Mouse (Mus musculus): ENCODE measurements at regions not wholly inside any gene's neighbourhood (a gene's known extent, or its start where the extent isn't known, plus 50 kb on each side); places are given as distances from the start of the nearest gene placed in this dataset.
A peak's percentile ranks its signal among the peaks of the same experiment; 100 is the strongest.

DNA sequence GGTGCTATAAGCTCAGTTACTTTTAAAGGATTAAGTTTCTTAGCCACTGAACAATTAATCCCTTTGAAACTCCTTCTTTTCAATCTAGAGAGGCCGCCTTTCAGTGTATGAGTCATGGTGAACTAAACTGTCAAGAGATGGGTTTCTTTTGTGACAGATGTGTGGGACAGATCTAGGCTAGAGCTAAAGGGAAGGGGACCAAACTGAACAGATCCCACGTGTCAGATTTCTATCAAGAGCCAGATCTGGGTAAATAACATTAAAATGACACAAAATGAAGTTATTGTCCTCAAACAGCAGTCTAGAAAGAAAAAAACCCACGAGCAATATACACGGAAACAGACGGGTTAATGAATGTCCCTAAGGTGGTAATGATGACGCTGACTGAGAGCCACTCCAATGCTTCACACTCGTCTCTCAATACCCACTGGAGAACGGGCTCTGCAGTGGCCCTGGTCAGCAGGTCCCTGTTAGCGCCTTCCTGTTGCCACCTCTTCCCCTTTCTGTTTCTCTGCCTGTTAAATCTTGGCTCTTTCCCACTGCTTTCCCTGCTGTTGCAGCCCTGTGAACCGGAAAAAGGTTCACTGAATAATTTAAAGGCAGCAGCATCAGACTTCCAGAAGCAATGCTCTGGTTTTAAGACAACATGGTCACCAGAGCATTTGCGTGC lies 52.7 kb upstream of the Rab3gap2 start:
- DNase-seq (ENCODE audit: low read depth): no peak

DNA sequence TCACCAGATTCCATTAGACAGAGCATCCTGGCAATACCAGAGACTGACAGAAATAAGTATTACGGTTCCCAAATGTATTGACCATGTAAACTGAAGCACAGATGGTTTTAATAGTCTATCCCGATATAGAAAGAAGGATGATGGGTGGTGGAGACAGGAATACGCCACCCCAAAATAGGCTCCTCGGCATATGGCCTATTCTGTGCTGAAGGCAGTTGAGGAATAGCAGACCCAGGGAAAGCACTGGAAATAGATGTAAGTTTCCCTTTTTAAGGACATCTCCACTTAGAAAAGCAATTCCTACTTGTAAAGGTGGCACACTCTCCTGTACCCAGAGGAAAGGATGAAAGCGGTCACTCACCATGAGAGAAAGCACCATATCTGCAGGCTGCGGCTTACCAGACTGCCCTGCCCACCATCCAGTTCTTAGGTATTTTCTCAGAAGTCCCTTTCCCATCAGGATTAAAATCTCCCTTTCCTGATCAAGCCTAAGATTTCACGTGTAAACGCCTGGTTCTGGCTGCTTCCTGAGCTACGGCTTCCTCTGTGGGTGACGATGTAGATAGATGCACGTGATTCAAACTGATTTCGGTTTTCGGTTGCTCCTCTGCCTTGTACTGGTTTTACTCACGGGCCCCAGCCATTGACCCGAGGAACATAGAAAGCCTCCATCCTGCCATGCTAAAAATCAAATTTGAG lies 53.3 kb upstream of the Rab3gap2 start:
- no peak for DNase-seq (ENCODE audit: low read depth)

DNA sequence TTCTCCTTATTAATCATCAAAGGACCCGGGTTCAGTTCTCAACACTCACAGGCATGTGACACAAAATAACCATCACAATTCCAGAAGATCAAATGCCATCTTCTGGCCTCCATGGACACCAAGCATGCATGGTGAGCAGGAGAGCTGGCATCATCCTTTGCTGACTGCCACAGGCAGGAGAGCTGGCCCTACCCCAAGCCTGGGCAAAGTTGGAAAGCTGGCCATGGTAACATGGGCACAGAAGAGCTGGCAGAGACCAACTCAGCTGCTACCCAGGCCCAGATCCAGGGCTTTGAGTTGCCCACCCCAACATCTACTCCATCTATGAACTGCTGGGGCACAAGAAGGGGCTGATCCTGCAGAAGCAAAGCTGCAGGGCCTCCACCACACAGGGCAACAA lies 59.1 kb upstream of the Rab3gap2 start:
- no peak for DNase-seq (ENCODE audit: low read depth)

DNA sequence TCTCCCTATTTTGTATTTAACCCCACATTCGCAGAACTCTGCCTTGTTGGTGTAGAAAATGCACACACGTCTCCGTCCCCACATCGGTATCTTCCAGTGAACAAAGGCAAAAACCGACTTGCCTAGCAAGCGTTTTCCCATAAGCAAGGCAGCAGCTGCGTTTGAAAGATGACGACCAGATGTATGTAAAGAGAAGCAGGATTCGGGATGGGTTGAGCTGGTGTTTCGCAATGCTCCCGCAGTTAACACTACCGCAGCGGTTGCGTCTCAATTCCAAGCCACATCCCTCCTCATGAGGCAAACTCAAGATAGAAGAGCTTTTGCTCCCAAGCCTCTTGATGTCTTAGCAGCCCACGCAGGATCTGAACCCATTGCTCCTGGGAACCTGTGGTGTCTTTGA lies 59.9 kb upstream of the Rab3gap2 start:
- no peak for DNase-seq (ENCODE audit: low read depth)

DNA sequence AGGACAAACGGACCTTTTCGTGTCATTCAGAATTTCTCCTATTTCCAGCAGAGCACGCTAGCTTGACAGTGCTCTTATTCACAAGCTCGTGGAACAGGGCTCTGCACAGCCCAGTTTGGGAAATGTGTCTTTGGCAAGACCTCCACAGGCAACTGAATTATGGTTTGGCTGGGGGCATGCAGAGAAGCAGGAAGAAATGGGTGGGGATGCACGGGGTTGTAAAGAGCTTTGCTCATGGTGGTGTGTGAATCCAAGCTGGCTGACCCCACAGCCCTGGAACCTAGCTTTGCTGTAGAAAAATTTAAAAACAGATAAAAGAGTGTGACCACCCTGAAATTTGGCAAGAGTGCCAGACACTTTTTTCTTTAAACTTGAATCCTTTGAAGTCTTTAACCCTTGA lies 63.6 kb upstream of the Rab3gap2 start:
- no peak for DNase-seq (ENCODE audit: low read depth)

DNA sequence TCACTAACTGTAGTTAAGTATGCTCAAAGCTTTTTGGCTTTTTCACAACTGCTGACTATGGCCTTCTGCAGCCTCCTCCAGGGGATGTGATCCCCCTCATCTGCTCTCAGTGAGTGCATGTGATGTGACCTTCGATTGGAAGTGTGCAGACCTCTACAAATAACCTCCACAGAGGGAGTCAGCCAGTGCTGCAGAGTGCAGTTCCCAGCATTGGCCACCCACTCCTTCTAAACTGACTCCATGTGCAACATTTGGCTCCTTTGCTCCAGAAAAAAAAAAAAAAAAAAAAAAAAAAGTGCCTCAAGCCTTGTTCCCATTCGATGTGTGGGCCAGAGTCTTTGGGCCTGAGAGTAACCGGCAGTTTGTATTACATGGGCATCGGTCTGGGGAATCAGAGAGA lies 75.7 kb upstream of the Rab3gap2 start:
- DNase-seq (ENCODE audit: low read depth): no peak

DNA sequence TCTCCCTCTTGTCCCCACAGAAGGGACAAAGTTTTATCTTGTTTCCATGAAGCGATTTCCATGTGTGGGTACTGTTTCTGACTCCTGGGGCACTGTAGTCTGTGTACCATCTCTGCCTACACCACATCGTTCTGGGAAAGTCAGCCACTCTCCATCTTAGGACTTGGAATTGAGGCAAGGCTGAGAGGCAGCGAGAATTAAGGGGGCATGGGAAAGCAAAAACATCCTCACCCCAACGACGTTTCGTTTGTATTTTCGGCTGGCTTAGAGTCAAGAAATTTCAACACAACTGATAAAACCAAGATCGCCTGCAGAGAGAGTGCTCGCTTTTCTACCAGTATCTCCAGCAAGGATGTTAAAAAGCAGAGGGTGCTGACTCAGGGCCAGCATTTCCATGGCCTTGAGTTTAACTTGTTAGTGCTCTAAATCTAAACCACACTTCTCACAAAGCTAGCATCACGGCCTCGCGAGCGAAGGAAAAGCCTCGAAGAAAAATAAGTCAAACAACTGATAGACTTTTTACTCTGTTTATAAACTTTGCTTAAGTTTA lies 78.1 kb upstream of the Rab3gap2 start:
- DNase-seq (ENCODE audit: low read depth): no peak

DNA sequence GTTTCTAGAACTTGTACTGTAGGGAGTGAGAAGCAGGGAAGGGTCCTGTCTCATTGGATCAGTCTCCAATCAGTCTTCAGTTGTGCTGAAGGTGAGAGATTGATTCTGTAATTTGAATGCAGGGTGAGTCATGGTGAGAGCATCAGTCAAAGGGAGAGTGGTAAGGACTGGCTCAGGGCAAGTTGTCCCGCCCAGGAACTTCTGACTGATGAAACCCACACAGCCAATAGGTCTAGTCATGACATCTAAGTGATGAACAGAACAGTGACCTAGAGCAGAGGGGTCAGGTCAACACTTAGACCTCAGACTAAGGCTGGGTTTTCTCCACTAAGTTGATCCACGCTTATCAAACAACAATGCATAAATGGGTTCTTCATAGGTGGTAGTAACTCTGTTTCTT lies 82.4 kb upstream of the Rab3gap2 start:
- DNase-seq (ENCODE audit: low read depth): peak; percentile 27

DNA sequence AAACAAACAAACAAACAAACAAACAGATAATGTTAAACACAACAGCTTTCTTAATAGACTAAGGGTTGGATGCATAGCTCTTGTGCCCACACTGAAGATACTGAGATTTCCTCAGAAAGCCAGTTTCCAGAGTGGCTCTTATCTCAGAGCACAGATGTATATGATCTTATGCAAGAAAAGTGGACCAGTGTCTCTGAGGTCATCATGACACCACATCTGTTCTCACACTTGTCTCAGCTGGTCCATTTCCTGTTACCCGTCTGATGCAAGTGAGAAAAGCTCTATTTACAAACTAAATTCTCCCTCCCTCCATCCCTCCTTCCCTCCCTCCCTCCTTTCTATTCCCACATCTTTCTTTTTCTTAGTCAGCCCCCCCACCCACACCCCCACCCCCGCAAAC lies 83.5 kb upstream of the Rab3gap2 start:
- DNase-seq (ENCODE audit: low read depth): peak; percentile 53

DNA sequence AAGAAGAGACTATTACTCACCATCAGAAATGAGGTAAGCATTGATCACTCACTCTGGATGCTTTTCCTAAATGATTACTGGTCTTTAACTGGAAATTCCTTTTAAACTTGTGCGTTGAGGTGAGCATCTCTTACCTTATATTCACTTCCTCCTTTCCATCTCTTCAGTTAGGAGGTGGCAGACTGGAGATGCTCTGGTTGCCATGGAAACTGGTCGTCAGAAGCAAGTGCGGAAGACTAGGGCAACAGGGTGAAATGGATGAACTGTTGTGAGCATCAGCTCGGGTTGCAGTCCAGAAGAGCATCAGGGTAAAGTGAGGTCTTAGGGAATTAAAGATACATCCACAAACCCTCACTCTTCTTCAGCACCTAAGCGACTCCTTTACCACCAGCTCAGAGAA lies 86.2 kb upstream of the Rab3gap2 start:
- DNase-seq (ENCODE audit: low read depth): no peak

DNA sequence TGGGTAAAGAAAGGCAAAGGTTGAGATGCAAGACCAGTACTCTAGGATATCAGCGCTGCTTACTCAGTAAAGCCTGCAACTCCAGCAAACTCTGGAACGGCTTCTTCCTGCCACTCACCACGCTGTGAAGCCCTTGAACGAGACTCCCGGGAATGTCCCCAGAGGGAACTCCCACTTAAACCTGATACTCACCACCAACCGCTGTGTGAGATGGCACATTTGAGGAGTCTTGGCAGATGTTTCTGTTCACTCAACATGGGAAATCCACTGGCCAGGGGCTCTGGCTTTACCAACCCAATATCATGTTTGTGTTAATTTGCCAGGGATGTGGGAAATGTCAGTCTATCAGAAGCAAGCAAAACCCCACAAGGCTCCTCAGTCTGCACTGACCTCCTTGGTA lies 90.2 kb upstream of the Rab3gap2 start:
- no peak for DNase-seq (ENCODE audit: low read depth)

DNA sequence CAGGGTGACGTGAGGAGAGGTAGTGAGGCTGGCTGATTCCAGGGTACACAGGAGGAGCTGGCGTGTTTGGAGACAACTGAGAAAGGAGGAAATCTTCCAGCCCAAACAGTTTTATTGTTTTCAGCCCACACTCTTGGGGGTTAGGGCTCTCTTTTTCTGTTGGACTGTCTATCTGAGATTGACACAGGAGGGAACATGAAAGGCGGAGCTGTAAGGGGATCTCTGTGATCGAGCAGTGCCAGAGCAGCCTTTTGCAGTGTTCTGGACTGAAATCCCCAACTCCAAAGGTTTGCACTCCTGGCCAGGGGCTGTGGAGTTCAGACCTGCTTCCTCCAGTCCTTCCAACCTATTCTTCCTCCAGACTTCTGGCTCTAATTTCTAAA lies 91.9 kb upstream of the Rab3gap2 start:
- no peak for DNase-seq (ENCODE audit: low read depth)

DNA sequence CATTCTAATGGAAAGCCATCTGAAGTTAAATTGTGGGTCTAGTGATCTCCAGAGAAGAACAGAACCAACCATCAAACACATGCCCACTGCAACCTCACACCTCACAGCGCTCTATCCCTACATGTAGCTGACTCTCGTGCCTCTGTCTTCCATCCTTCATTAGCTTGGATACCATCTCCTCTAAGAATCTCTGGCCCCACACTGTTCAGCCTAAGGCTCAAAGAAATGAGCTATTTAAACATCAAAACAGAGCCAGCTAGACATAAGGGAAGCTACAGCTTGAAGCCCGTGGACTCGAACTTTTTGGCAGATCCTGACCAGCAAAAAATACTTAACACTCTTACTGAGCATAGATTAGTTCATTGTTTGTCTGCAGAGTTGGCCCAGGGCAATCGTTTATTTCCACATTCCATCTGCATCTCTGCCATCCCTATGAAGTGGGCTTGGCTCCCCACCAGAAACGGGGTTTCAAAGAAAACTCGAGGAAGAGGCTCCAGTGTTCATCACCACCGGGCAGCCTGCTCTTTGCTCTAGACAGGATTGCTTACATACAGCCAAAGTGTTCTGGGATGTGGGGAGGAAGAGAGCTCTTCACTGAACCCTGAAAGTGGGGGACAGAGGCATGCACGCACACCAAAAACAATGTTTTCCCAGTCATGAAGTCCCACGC lies 92.4 kb upstream of the Rab3gap2 start:
- DNase-seq (ENCODE audit: low read depth): no peak

DNA sequence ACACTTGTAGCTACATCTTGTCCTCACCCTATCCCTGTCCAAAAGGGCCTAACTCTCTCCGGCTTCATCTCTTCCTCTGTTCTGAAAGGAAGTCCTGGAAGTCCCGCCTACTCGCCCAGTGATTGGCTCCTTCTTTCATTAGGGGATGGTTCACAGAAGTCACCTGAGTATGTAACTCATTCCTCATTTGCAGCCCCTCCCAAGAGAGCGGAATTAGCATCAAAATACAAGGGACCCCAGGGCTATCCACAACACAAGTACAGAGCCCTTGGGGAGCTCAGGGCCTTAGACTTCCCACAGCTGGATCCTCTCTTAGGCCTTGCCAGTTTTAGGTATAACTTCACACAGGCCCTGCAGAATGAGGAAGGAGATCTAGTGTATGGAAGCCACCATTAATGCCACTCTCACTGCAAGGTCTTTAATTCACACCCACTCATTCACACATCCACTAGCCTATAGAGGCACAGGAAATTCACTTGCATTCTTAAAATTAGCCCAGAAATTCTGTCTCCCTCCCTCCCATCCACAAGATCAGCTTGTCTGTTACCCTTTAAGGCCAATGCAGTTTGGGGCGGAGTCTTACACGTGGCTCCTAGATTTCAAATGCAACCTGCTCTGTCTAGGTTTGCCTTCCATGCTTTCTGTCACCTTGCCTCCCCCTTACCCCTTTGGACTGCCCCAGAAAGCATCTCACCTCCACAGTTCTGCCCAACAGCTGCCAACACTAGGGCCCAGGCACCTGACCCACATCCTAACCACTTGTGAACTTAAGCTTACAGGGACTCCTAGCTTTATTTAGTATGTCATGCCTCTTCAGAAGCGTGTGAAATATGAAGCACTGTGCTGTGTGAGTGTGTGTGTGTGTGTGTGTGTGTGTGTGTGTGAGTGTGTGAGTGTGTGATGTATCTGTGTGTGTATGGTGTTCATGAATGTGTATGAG lies 98.7 kb upstream of the Rab3gap2 start:
- DNase-seq (ENCODE audit: low read depth): no peak

DNA sequence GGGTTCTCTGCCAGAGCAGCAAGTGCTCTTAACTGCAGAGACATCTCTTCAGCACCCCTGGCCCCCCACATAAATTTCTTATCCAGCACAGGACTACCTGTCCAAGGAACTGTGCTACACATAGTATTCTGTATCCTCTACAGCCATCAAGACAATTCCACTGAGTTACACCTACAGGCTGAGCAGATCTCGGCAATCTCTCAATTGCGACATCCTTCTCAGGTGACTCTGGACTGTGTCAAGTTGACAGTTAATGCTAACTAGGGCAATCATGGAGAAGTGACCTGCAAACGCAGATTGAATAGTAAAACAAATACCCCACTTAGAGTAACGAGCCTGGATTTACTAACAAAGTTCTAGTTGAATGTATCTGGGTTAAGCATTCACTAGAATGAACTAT lies 100.1 kb upstream of the Rab3gap2 start:
- DNase-seq (ENCODE audit: low read depth): no peak

DNA sequence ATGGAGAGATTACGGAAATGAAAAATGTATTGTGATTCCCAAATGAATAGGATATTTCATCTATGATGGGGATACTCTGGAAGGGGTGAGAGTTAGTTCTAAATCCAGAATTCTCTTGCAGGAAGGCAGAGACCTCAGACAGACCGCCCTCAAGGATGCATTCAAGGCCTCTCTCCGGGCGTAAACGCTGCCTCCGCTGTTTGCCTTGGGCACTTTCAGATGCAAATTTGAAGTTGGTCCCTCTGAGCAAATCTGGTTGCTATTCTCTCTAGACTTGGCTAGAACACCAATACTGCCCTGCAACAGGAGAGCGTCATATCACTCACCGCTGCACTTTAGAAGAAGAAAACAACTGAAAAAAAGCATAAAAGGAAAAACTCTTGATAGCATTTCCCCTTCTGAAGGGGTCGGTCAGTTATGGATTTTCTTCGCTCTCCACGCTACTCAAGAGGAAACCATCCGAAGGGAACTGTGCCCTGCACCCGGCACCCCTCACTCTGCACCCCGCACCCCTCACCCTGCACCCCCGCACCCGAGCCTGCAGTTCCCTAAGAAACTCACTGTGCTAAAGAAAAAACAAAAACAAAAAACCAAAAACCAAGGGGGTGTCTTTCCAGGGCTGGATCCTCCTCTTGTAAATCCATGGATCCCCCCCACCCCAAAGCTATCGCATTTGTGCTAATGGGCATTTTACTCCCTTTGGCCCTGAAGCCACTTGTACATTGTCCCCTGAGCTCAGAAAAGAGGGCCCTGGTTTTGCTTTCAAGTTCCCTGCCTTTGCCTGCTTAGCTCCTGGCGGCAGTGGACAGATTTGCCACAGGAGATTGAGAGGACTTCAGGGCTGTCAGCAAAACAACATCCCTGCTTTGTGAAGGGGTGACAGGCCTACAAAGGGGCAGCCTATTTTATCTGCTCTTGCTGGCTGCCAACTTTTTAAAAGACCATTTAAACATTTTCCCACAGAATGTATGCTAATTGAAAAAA lies 99.9 kb upstream of the Mark1 start:
- no peak for DNase-seq (ENCODE audit: low read depth)

DNA sequence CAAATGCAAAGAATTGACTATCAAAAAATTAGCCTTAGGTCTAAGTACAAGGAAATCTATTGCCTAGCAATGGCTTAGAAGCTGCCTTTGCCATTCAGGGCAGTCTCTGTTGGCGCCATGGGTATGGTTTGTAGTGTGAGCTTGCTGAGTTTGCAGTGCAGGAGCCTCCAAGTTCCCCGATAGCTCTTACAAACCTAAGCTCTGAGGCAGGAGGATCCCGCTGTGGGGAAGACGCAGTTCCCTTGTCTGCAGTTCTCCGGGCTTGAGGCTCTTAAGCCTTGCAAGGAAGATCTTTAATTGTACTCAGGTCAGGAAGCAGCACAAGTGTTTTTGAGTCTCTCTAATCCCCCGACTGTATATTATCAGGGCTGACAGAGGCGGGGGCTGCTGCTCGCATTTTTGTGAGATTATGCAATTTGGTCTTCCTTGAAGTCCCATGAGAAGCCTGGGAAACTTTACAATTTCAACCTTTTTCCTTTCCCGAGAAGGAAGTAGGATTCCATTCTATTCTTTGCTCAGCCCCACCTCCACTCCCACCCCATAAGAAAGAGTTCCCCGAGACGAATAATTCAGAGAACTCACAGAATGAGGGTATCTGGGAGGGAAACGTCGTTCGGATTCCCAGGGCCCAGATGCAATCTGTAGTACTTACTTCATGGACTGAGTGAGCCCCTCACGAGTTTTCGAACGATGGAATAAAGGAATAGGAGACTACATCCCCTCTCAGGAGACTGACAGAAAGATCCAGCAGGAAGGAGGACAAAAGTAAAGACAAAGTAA lies 99.0 kb upstream of the Mark1 start:
- no peak for DNase-seq (ENCODE audit: low read depth)

DNA sequence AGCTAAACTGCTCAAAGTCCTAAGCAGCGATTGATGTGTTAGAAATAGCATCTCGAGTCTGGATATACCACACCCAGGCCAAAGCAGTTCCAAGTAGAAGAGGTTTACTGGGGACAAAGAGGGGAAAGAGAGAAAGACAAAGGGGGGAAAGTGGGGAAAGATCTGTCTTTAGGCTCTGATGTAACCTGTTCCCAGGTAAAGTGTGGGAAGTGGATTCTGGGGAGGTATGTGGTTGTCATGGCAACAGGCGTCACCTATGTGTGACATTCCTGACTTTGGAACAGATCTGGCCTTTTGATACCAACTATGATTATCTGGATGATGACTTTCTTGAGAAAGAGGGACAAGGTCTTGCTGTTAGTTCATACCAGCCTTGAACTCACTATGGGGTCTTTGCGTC lies 97.4 kb upstream of the Mark1 start:
- no peak for DNase-seq (ENCODE audit: low read depth)

DNA sequence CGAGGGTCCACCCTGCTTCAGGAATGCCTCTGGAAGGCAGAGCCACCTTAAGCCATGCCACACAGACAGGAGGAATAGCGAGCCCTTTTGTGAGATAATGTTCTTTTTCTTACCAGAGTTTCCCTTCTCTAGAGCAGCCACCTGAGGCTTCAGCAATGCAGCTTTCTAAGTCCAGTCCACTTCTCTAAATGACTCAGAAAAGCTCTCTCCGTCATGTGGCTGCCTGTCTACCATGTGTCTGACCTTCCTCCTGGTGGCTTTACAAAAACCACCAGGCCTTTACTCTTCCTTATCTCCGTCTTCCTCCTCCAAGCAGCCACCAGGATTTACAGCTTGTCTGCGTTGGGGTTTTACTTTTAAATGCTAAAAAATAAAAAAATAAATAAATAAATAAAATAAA lies 93.4 kb upstream of the Mark1 start:
- no peak for DNase-seq (ENCODE audit: low read depth)
